Mouse (Mus musculus): ENCODE data around the gene Ralb. TPM values are rescaled to one million over a fixed set of nuclear protein-coding genes. Genes with fewer than 3 reads are reported as not detected.

Gene Ralb
- polyA plus RNA-seq, 1 experiment: 16.0 TPM

DNA sequence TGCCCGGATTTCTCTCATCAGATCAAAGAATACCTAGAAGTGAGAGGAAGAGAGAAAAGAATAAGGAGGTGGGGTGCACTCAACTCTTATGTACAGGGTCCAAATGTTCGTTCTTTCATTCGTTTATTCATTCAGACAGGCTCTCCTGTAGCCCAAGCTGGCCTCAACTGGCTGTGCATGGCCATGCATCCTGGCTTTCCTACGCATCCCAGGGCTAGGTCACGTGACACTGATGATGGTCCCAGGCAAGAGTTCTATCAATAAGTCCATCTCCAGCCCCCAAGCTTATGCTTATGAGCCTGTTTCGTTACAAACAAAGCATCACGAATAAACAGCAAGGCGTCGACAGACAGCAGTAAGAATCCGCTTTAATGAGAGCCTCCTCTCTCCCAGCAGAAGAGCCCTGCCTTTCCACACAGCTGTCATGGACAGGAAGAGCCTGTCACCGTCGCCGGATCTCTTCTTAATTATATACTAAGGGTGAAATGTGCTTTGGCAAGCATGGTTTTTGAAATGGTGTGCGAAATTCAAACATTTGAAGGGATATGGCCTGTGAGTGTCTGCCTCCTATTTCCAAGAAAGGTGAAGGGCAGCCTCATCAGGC lies 32.7 kb downstream of the Ralb start:
- Histone ChIP-seq H3K4me1 (ENCODE audit: control insufficient read depth, insufficient read depth, low read length) (no peaks in the 10 kb centered on the region; the same call in 1 of the 2 replicates), H3K36me3 (ENCODE audit: control insufficient read depth, insufficient read depth, low read length) (no peaks in the 10 kb centered on the region), H3K27me3 (ENCODE audit: control insufficient read depth, insufficient read depth, low read length) (no peaks in the 10 kb centered on the region), H3K27ac (ENCODE audit: control insufficient read depth, insufficient read depth, low read depth, low read length) (peak overlapping the region; percentile 14), H3K4me3 (ENCODE audit: control insufficient read depth, low read depth, low read length) (no peak overlapping the region)
- TF ChIP-seq POLR2A (IDR thresholded peaks at IDR 0.05; ENCODE audit: control insufficient read depth, low read depth, low read length): no peak
- TF ChIP-seq CTCF (IDR thresholded peaks at IDR 0.05; ENCODE audit: control insufficient read depth, insufficient read depth, insufficient replicate concordance, low read depth, low read length): no peak

DNA sequence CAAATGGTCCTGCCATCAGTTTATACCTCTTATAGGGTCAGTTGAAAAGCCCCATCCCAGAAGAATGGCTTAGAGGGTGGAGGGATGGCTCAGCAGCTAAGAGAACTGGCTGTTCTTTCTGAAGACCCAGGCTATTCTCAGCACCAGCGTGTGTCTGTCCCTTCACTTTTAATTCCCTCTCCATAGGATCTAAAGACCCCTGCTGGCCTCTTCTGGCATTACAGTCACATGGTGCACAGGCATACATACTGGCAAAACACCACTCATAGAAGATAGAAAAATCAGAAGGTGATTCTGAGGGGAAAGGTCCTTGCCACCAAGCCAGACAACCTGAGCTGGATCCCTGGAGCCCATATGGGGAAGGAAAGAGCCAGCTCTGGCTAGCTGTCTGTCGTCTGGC lies 41.2 kb downstream of the Ralb start:
- no peaks in the 10 kb centered on the region for H3K27me3 ChIP-seq (ENCODE audit: control insufficient read depth, insufficient read depth, low read length)
- no peaks in the 10 kb centered on the region for H3K36me3 ChIP-seq (ENCODE audit: control insufficient read depth, insufficient read depth, low read length)
- peak; percentile 11; the same call in 1 of the 2 replicates for TF ChIP-seq CTCF (IDR thresholded peaks at IDR 0.05; ENCODE audit: control insufficient read depth, insufficient read depth, insufficient replicate concordance, low read depth, low read length)
- no peak for TF ChIP-seq POLR2A (IDR thresholded peaks at IDR 0.05; ENCODE audit: control insufficient read depth, low read depth, low read length)
- no peak overlapping the region for H3K27ac ChIP-seq (ENCODE audit: control insufficient read depth, insufficient read depth, low read depth, low read length)
- no peaks in the 10 kb centered on the region; the same call in 1 of the 2 replicates for H3K4me1 ChIP-seq (ENCODE audit: control insufficient read depth, insufficient read depth, low read length)
- no peak overlapping the region for H3K4me3 ChIP-seq (ENCODE audit: control insufficient read depth, low read depth, low read length)

DNA sequence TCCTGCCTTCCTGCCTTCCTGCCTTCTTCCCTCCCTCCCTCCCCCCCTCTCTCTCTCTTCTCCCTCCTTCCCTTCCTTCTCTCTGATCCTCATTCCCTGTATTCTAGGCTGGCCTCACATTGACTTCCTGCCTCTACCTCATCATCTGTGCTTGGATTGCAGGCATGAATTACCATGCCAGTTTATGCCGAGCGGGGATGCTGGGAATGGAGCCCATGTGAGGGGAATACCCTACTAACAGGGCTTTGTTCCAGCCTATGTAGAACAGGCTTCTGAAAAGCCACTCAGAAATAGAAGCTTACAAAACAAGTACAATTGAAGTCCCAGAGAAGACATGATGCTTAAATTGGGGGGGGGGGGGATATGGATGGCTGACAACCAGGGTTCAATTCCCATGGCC lies 44.5 kb downstream of the Ralb start:
- no peak for TF ChIP-seq POLR2A (IDR thresholded peaks at IDR 0.05; ENCODE audit: control insufficient read depth, low read depth, low read length)
- TF ChIP-seq CTCF (IDR thresholded peaks at IDR 0.05; ENCODE audit: control insufficient read depth, insufficient read depth, insufficient replicate concordance, low read depth, low read length): no peak

DNA sequence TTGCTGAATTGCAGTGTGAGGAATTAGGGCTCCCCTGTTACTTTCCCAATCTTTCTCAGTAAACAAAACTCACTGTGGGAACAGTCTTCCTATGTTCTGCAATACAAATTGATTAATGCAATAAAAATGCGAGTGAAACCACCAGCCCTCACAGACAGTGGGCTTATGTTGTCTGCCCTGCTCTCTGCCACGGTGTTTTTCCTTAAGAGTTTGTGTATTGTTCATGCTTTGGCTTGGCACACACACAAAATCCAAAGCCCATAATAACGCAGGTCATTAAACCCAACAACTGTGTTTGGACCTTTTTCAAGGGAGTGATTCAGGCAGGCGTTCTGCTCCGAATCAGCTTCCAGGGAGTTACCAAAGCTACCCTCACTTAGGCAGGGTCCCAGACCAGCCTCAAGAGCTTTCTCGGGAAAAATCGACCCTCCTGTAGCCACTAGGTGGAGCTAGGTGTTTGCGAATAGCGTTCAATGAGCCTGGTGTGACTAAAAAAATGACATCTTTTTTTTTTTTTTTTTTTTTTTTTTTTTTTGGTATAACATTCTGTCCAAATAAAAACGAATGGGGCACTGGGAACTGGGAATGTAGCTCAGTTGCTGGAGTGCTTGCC lies 46.5 kb downstream of the Ralb start:
- Histone ChIP-seq H3K4me3 (ENCODE audit: control insufficient read depth, low read depth, low read length) (no peak overlapping the region), H3K4me1 (ENCODE audit: control insufficient read depth, insufficient read depth, low read length) (no peaks in the 10 kb centered on the region), H3K27me3 (ENCODE audit: control insufficient read depth, insufficient read depth, low read length) (no peaks in the 10 kb centered on the region), H3K36me3 (ENCODE audit: control insufficient read depth, insufficient read depth, low read length) (no peaks in the 10 kb centered on the region), H3K27ac (ENCODE audit: control insufficient read depth, insufficient read depth, low read depth, low read length) (no peak overlapping the region)
- peak; percentile 31; the same call in 1 of the 2 replicates for TF ChIP-seq CTCF (IDR thresholded peaks at IDR 0.05; ENCODE audit: control insufficient read depth, insufficient read depth, insufficient replicate concordance, low read depth, low read length)
- no peak for TF ChIP-seq POLR2A (IDR thresholded peaks at IDR 0.05; ENCODE audit: control insufficient read depth, low read depth, low read length)

More for the DNA sequence above, 44.5 kb downstream of the Ralb start:
- Histone ChIP-seq H3K4me3 (ENCODE audit: control insufficient read depth, low read depth, low read length) (no peak overlapping the region), H3K36me3 (ENCODE audit: control insufficient read depth, insufficient read depth, low read length) (no peaks in the 10 kb centered on the region), H3K27ac (ENCODE audit: control insufficient read depth, insufficient read depth, low read depth, low read length) (no peak overlapping the region), H3K27me3 (ENCODE audit: control insufficient read depth, insufficient read depth, low read length) (no peaks in the 10 kb centered on the region), H3K4me1 (ENCODE audit: control insufficient read depth, insufficient read depth, low read length) (no peaks in the 10 kb centered on the region)

DNA sequence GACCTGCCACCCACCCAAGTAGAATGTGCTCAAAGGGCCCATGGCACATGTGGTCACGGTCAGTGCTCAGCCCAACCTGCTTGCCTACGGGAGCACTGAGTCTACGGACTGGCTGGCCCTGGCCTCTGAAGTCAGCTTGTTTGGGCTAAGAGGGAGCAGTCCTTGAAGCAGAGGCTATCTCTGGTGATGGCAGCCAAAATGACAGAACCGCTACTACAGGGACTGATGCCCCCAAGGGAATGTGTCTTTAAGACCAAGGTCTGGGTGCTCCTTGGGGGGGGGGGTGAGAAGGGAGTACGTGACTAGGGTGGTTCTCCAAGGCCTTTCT lies 47.1 kb downstream of the Ralb start:
- H3K4me3 ChIP-seq (ENCODE audit: control insufficient read depth, low read depth, low read length): no peak overlapping the region
- TF ChIP-seq CTCF (IDR thresholded peaks at IDR 0.05; ENCODE audit: control insufficient read depth, insufficient read depth, insufficient replicate concordance, low read depth, low read length) (no peak), POLR2A (IDR thresholded peaks at IDR 0.05; ENCODE audit: control insufficient read depth, low read depth, low read length) (no peak)
- H3K36me3 ChIP-seq (ENCODE audit: control insufficient read depth, insufficient read depth, low read length): no peaks in the 10 kb centered on the region
- no peaks in the 10 kb centered on the region for H3K27me3 ChIP-seq (ENCODE audit: control insufficient read depth, insufficient read depth, low read length)
- no peak overlapping the region for H3K27ac ChIP-seq (ENCODE audit: control insufficient read depth, insufficient read depth, low read depth, low read length)
- no peaks in the 10 kb centered on the region for H3K4me1 ChIP-seq (ENCODE audit: control insufficient read depth, insufficient read depth, low read length)

DNA sequence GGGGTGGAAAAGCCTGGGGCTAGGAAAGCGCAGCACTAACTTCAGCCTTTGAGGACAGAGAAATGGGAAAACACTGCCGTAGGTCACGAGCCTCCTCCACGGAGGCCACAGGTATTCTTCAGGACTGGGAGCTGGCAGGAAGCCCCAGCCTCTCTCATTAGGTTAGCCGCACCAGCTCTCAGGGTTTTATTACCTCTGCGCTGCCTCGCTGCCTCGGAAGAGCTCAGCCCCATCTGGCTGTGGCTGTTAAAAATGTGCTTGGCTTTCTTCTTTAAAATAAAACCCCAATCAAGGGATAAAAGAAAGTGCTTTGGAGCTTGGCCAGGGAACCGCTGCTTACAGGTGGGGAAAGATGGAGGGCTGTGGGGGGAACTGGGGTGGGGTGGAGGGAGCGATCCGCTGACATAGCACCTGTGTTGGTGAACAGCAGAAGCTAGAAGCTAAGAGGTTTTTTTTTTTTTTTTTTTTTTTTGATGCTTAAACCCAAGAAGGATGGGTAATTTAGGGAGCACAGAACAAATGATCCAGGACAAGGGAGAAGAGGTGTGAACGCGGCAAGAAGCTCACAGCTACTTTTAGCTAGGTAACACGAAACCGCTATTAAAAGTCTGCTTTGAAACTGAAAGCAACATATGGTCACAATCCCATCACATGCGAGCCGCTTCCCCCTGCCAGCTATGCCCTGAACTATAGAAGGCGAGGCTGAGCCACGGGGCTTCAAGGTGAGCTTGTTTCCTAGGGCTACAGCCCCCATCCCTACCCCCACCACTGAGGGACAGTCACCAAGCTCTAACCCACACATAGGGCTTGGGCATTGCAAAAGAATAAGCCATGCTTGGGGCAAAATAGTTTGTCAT lies 47.7 kb downstream of the Ralb start:
- Histone ChIP-seq H3K4me1 (ENCODE audit: control insufficient read depth, insufficient read depth, low read length) (no peaks in the 10 kb centered on the region), H3K27me3 (ENCODE audit: control insufficient read depth, insufficient read depth, low read length) (no peaks in the 10 kb centered on the region), H3K36me3 (ENCODE audit: control insufficient read depth, insufficient read depth, low read length) (no peaks in the 10 kb centered on the region), H3K4me3 (ENCODE audit: control insufficient read depth, low read depth, low read length) (no peak overlapping the region; the same call in 1 of the 2 replicates), H3K27ac (ENCODE audit: control insufficient read depth, insufficient read depth, low read depth, low read length) (no peak overlapping the region)
- no peak for TF ChIP-seq POLR2A (IDR thresholded peaks at IDR 0.05; ENCODE audit: control insufficient read depth, low read depth, low read length)
- no peak for TF ChIP-seq CTCF (IDR thresholded peaks at IDR 0.05; ENCODE audit: control insufficient read depth, insufficient read depth, insufficient replicate concordance, low read depth, low read length)

DNA sequence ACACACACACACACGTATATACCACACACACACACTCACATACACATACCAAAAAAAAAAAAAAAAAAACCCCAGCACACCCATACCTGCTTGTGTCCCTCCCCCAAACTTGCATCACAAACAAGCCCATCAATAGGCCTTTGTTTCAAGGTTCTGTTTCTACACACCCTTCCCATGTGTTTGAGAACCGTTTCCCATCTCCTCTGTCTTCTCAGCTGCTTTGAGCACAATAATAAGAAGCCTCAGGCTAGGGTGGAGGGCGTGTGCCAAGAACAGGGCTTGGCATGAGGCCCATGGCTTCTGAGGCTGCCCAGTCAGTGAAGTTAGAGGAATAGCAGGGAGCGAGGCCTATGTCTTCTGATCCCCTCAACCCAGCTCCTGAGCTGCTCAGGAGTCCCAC lies 50.9 kb downstream of the Ralb start:
- Histone ChIP-seq H3K36me3 (ENCODE audit: control insufficient read depth, insufficient read depth, low read length) (no peaks in the 10 kb centered on the region), H3K27ac (ENCODE audit: control insufficient read depth, insufficient read depth, low read depth, low read length) (no peak overlapping the region), H3K4me1 (ENCODE audit: control insufficient read depth, insufficient read depth, low read length) (no peaks in the 10 kb centered on the region), H3K27me3 (ENCODE audit: control insufficient read depth, insufficient read depth, low read length) (no peaks in the 10 kb centered on the region), H3K4me3 (ENCODE audit: control insufficient read depth, low read depth, low read length) (no peak overlapping the region; the same call in 1 of the 2 replicates)
- no peak for TF ChIP-seq CTCF (IDR thresholded peaks at IDR 0.05; ENCODE audit: control insufficient read depth, insufficient read depth, insufficient replicate concordance, low read depth, low read length)
- TF ChIP-seq POLR2A (IDR thresholded peaks at IDR 0.05; ENCODE audit: control insufficient read depth, low read depth, low read length): no peak

Measured in testis, adult 2 months (tissue).